Mouse (Mus musculus): ENCODE data around the gene Kcnh4.
A peak's percentile ranks its signal among the peaks of the same experiment; 100 is the strongest.

The Kcnh4 gene

DNA sequence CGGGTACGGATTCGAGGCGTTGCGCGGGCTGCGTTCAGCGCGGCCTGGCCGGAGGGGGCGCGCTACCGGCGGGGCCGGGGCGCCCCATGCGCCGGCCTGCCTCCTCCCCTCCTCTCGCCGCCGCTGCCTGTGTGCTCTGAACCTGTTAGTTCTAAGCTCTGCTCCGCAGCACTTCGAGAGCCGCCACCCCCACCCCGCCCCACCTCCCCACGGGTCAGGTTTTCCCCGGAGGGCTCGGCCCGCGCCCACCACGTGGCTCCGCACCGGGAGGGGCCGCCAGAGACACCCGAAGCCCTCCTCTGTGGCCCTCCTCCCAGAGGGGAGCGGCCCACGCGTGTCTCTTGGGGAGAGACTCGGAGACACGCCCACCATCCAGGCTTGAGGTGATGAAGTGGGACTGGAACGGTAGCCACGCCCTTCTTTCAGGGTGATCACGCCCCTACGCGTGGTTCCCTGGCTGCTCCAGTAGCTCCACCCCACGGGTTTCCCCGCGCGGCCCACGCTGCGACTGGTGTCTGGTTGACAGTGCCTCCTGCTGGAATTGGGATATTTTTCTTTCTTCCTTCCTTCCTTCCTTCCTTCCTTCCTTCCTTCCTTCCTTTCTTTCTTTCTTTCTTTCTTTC is at the start of gene Kcnh4:
Kcnh4 (minus strand) TSS at position 332 of the 623 bp plus-strand sequence.
- no peak for DNase-seq

DNA sequence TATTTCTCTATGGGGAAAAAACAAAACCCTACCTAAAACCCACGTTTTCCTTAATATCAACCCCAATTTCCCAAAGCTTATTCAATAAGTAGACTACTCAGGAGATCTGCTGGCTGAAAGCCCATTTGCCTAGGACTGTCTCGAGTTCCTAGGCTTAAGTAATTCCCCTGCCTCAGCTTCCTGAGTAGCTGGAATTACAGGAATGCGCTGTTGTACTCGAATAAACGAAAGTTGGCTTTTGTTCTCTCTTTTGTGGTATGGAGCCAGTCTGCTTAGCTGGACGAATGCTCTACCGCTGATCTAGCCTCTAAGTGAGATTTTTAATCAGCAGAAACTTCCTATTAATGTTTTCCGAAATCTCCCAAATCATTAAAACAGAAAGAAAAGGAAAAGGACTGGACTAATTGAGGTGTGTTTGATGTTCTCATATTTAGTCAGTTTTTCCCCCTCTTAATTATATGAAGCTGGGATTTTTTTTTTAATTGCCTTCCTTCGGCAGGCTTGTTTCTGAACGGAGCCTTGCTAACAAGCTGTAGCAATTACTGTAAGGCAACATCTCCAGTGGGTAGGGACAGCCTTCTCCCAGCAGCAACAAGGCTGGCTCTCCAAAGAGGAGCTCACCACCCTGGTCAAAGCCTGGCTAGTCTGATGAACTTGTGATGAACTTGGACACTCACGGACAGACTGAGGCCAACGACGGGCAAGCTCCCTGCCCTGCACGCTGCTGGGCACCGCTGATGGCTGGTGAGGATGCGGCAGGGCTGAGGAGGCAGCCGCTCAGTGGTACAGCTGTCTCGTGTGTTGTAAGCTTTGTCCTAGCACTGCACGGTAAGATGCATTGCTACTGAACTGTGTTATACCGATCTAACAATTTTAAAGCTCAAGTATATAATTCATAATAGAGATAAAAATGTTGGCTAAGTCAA is 46.9 kb upstream of the Kcnh4 start:
- no peak for DNase-seq

- DNase-seq = no peak
These were observed 45.8 kb upstream of the Kcnh4 start for GRCm38 (mm10) chr11:100805535-100805934.

- DNase-seq = no peak
These were observed 44.7 kb upstream of the Kcnh4 start for GRCm38 (mm10) chr11:100804409-100804808.

GRCm38 (mm10) chr11:100799426-100799825 is 39.7 kb upstream of the Kcnh4 start:
- DNase-seq = no peak

- no peak for DNase-seq
These were observed 36.8 kb upstream of the Kcnh4 start for GRCm38 (mm10) chr11:100796585-100796984.

GRCm38 (mm10) chr11:100795386-100795785 is 35.6 kb upstream of the Kcnh4 start:
- DNase-seq = no peak

DNA sequence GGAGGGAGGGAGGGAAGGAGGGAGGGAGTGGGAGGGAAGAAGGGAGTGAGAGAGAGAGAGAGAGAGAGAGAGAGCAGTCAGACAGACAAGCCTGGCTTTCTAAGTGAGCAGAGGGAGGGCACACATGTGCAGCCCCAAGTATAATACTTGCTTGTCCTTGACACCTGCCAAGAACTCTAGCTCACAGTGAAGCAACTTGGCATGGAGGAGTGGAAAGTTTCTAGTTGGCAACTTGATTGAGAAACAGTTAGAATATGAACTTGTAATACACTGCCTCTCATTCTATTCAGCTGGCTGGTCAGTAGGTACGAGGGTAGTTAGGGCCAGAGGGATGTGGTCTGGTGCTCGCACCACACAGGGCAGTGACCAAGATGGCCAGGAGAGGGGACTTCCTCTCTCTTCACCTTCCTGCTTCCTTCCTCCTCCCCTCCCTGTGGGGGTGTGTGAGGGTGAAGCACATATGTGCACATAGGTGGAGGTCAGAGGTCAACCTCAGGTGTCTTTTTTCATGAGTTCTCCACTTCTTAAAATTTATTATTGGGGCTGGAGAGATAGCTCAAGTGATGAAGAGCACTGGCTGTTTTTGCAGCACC is 31.8 kb upstream of the Kcnh4 start:
- DNase-seq = no peak

GRCm38 (mm10) chr11:100790644-100791043 is 30.9 kb upstream of the Kcnh4 start:
- DNase-seq = peak; percentile 60

GRCm38 (mm10) chr11:100789702-100790101 is 30.0 kb upstream of the Kcnh4 start:
- no peak for DNase-seq

GRCm38 (mm10) chr11:100785774-100786173 is 26.0 kb upstream of the Kcnh4 start:
- DNase-seq = no peak

DNA sequence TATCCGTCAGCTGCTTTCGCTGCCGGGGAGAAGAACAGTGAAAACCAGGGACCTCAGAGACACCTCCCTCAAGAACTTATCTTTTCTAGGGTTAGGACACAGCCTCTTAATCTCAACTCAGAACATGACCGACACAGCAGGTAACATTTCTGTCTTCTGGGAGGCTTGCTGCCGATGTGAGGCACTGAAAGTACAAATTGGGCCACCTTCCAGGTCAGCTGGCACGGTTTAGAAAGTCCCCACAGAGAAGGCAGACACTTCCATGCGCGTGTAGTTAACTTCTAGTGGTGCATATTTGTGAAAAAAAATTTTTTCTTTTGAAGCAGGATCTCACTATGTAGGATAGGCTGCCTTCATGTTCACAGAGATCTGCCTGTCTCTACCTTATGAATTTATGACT is 24.5 kb upstream of the Kcnh4 start:
- peak; percentile 31 for DNase-seq

DNA sequence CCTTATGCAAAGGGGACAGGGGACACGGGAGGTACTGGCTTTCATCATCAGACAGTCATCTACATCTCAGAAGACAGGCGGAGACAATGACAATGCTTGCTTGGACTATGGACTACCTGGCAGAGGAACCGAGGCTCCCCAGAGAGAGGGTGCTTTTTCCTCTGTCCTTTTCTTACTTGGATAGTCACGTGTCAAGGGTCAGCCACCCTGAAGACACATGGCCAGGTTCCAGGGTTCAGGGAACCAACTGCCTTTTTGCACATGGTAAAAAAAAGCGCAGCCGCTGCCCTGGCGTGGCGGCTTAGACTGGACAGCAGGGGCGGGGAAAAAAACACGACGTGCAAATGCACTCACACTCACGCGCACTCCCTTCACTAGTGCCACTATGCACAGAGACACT is 22.8 kb upstream of the Kcnh4 start:
- no peak for DNase-seq

DNA sequence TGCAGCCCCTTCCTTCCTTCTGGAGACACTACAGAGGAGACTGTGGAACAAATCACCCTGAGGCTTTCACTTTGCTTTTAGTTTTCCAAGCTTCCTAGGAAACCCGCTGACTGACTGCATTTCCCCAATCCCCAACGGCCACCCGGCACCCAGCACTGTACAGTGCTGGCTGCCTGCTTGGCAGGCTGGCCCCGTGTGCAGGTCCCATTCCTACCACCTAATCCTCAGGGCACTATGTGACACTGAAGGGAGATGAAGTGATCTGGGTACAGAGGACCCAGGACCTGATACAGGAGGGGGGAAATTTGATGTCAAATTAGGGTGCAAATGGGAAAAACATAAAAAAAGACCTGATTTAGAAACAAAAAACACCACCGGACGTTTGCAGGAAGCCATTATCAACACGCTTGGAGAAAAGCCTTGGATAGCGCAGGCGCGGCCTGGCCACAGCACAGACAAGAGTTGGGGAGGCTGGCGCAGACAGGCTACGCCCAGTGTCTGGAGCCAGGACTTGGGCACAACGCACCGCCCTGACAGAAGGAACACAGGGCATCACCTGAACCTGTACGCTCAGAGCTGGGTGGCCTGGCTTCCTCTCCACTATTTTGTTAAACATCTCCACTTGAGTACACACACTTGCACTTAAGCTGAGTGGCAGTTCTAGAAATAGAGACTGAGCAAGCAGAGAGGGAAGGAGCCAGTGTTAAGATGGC is 22.2 kb upstream of the Kcnh4 start:
- no peak for DNase-seq

- no peak for DNase-seq
These were observed 20.5 kb upstream of the Kcnh4 start for GRCm38 (mm10) chr11:100780247-100780646.

- DNase-seq = no peak
These were observed 18.3 kb upstream of the Kcnh4 start for GRCm38 (mm10) chr11:100778069-100778468.

DNA sequence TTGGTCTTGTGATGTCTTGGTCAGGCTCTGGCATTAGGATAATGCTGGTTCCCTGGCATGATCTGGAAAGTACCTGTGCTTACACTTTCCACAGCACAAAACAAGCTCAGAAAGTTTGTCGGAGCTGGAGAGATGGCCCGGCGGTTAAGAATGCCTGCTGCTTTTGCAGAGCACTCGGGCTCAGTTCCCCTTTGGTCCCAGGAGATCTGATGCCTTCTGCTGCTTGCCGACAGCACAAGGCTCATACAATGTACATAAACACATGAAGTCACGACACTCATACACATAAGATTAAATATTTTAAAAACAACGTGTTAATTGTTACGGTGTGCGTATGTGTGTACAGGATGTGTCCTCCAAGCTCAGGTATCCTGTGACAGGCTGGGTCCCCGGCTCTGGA is 16.2 kb upstream of the Kcnh4 start:
- no peak for DNase-seq

- DNase-seq = no peak
These were observed 14.5 kb upstream of the Kcnh4 start for GRCm38 (mm10) chr11:100774261-100774660.

- DNase-seq = peak; percentile 60
These were observed 11.1 kb upstream of the Kcnh4 start, which contains the start of gene Ghdc for GRCm38 (mm10) chr11:100770646-100771408. Ghdc (minus strand) TSS chr11:100770957.

- no peak for DNase-seq
These were observed 10.2 kb upstream of the Kcnh4 start for GRCm38 (mm10) chr11:100769980-100770379.

DNA sequence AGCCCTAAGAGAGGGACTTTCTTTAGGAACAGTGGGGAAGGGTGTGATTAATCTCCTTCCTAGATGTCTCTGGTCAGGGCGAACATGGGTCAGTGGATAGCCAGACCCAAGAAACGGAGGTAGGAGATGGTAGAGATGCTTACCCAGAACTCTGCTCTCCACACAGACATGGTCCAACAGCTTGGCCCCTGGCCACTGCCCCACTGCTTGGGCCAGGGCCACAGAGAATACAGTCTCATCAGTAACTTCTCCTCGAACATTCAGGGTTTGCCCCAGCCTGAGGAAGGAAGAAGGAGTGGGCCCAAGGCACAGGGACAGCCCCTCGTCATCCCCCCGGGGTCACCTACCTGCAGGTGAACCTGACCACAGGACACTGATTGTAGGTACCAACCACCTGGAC is 8.1 kb upstream of the Kcnh4 start:
- no peak for DNase-seq

DNA sequence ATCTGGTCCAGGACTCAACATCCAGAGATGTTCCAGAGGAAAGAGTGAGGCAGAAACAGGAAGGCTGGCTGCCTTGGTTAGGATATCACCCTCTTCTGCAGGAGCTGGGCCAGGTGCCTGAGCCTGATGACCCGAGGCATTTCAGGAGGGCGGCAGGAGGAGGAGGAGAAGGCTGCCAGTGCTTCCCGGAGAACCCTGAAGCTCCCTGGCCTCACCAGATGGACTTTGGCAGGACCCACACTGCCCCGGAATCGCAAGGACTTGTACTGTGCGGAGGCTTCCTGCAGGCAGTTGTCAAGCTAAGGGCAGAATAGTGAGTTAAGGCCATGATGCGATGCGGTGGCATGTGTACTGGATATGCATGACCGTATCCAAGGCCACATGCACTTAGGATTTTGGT is 7.0 kb upstream of the Kcnh4 start:
- DNase-seq = no peak

All from cerebellum, adult 11 months (tissue).